Comparison of ENCODE assay signal across 11 mouse cellular contexts in the genomic region with DNA sequence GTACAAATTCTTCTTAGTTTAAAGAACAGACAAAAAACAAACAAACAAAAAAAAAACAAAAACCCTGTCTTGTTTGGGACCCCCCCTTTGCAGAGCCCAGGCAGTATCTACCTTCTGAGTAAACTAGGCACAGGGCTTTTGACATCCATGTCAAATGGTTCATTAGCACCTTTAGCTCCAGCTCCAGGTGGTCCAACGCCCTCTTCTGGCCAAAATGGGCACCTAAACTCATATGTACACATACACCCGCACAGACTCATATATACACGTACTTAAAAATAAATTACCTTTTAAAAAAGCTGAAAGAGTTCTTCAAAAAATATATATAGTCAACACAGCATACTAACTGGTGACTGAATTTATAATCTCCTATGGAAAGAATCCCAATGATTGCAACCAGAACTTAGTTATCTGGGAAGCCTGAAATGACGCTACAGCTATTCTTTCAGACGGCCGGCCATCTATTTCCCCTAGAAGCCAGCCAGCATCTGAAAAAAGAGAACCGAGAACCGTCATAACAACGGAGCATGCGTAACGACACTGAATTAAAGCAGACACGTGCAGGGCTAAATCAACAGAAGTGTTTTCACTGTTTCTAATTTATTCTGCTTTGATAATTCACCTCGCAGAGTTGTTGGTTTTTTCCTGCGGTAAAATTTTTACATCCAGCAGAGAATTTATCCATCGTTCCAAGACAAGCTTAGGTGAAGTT.
DNase-seq lines count a peak whose midpoint lies in the region; ATAC-seq and TF ChIP-seq lines count a peak whose summit lies in the region.
"Had no signal": no experiment of that assay in that cellular context is flagged by ENCODE, and none has a peak within 500 bp of the region (broad histone marks: within the 10 kb centered on the region; RNA-seq: fewer than 3 reads in every experiment).

No protein-coding gene starts in this region.

- H3K27me3 ChIP-seq in midbrain, embryonic 11.5 days (ENCODE audit: control insufficient read depth, insufficient read depth, low read length) = no peaks in the 10 kb centered on the region
- no peaks in the 10 kb centered on the region; the same call in 1 of the 2 replicates for H3K27me3 ChIP-seq in midbrain, embryonic 10.5 days (ENCODE audit: low read depth, poor library complexity, severe bottlenecking)
- no peaks in the 10 kb centered on the region for H3K27me3 ChIP-seq in hindbrain, embryonic 13.5 days
- H3K27me3 ChIP-seq in neural tube, embryonic 15.5 days (replicated peaks) = 0 out of 2 replicates have a peak, but pooled peaks cover 3% of the 10 kb centered on the region
- H3K27me3 ChIP-seq: liver, embryonic 15.5 days had no signal

- ATAC-seq in midbrain, embryonic 11.5 days (ENCODE audit: low FRiP score) = no peak
- peak; percentile 43; the same call in 1 of the 2 replicates for ATAC-seq in hindbrain, embryonic 13.5 days (ENCODE audit: low FRiP score)
- ATAC-seq in neural tube, embryonic 15.5 days (ENCODE audit: low FRiP score) = peak; percentile 75; the same call in 1 of the 2 replicates

- no peak for TF ChIP-seq CTCF in lung, adult 2 months (IDR thresholded peaks at IDR 0.05; ENCODE audit: insufficient read depth, low read length)

- no peaks in the 10 kb centered on the region; the same call in 1 of the 2 replicates for H3K4me1 ChIP-seq in midbrain, embryonic 11.5 days (ENCODE audit: control insufficient read depth, insufficient read depth, low read length)
- H3K4me1 ChIP-seq in midbrain, embryonic 10.5 days = peaks cover 17% of the 10 kb centered on the region
- H3K4me1 ChIP-seq in hindbrain, embryonic 13.5 days (replicated peaks) = peaks cover 22% of the 10 kb centered on the region
- peaks cover 10% of the 10 kb centered on the region for H3K4me1 ChIP-seq in neural tube, embryonic 15.5 days
- no peaks in the 10 kb centered on the region for H3K4me1 ChIP-seq in lung, adult 2 months (ENCODE audit: control insufficient read depth, insufficient read depth, low read length)
- H3K4me1 ChIP-seq: liver, embryonic 15.5 days had no signal

- peak; percentile 37 for DNase-seq in midbrain, embryonic 11.5 days (ENCODE audit: low spot score, missing footprints)
- no peak for DNase-seq in midbrain, embryonic 10.5 days (ENCODE audit: low spot score)
- peak; percentile 45 to 64 for DNase-seq in cerebellum, postnatal 25 days
- DNase-seq in gastrocnemius, postnatal 10 days = no peak
- DNase-seq in lung, adult 2 months = no peak
- DNase-seq in Muller cell, postnatal 12 days (ENCODE audit: inconsistent ontology term) = no peak
- DNase-seq: heart, postnatal 10 days; thymus, postnatal 36 days had no signal

- WGBS in midbrain, embryonic 11.5 days = 77% methylated on average over 15 of the region's 15 CpGs
- 77% methylated on average over 15 of the region's 15 CpGs for WGBS in midbrain, embryonic 10.5 days
- WGBS in hindbrain, embryonic 13.5 days = 43% methylated on average over 15 of the region's 15 CpGs
- 37% methylated on average over 15 of the region's 15 CpGs for WGBS in neural tube, embryonic 15.5 days
- 82% methylated on average over 15 of the region's 15 CpGs for WGBS in lung, adult 2 months

- no peak for TF ChIP-seq POLR2A in lung, adult 2 months (IDR thresholded peaks at IDR 0.05; ENCODE audit: borderline replicate concordance, extremely low read depth, low read depth, low read length)

- H3K9me3 ChIP-seq in midbrain, embryonic 11.5 days (ENCODE audit: control insufficient read depth, low read length) = no peaks in the 10 kb centered on the region
- H3K9me3 ChIP-seq in midbrain, embryonic 10.5 days (replicated peaks) = no peaks in the 10 kb centered on the region
- H3K9me3 ChIP-seq in hindbrain, embryonic 13.5 days = no peaks in the 10 kb centered on the region
- no peaks in the 10 kb centered on the region for H3K9me3 ChIP-seq in neural tube, embryonic 15.5 days (replicated peaks)
- H3K9me3 ChIP-seq: liver, embryonic 15.5 days had no signal

- no peak overlapping the region for H3K27ac ChIP-seq in midbrain, embryonic 11.5 days (ENCODE audit: low read depth, low read length)
- H3K27ac ChIP-seq in midbrain, embryonic 10.5 days (replicated peaks) = no peak overlapping the region
- H3K27ac ChIP-seq in hindbrain, embryonic 13.5 days = peak overlapping the region; percentile 87
- H3K27ac ChIP-seq in neural tube, embryonic 15.5 days (replicated peaks) = peak overlapping the region; percentile 78
- H3K27ac ChIP-seq: liver, embryonic 15.5 days had no signal

- H3K9ac ChIP-seq in midbrain, embryonic 11.5 days (ENCODE audit: low read length) = no peak overlapping the region
- no peak overlapping the region; the same call in 1 of the 2 replicates for H3K9ac ChIP-seq in hindbrain, embryonic 13.5 days
- no peak overlapping the region for H3K9ac ChIP-seq in neural tube, embryonic 15.5 days (replicated peaks)
- H3K9ac ChIP-seq: liver, embryonic 15.5 days had no signal

- H3K4me2 ChIP-seq in midbrain, embryonic 11.5 days = no peak overlapping the region
- H3K4me2 ChIP-seq in hindbrain, embryonic 13.5 days = peak overlapping the region; percentile 37
- H3K4me2 ChIP-seq in neural tube, embryonic 15.5 days = peak overlapping the region; percentile 45
- H3K4me2 ChIP-seq: liver, embryonic 15.5 days had no signal

- H3K4me3 ChIP-seq in midbrain, embryonic 11.5 days (ENCODE audit: low read depth, low read length) = no peak overlapping the region
- no peak overlapping the region for H3K4me3 ChIP-seq in midbrain, embryonic 10.5 days
- 0 out of 2 replicates have a peak overlapping the region, but pooled peaks have one; percentile 2 for H3K4me3 ChIP-seq in hindbrain, embryonic 13.5 days
- H3K4me3 ChIP-seq in neural tube, embryonic 15.5 days (replicated peaks) = peak overlapping the region; percentile 9
- H3K4me3 ChIP-seq in lung, adult 2 months (replicated peaks; ENCODE audit: extremely low read depth, low read depth, low read length) = no peak overlapping the region
- H3K4me3 ChIP-seq: liver, embryonic 15.5 days had no signal

- no peaks in the 10 kb centered on the region for H3K36me3 ChIP-seq in midbrain, embryonic 11.5 days (ENCODE audit: control insufficient read depth, insufficient read depth, low read length)
- H3K36me3 ChIP-seq in midbrain, embryonic 10.5 days = no peaks in the 10 kb centered on the region
- no peaks in the 10 kb centered on the region for H3K36me3 ChIP-seq in hindbrain, embryonic 13.5 days
- no peaks in the 10 kb centered on the region for H3K36me3 ChIP-seq in neural tube, embryonic 15.5 days
- H3K36me3 ChIP-seq: liver, embryonic 15.5 days had no signal

Comparison
In these comparisons a context has a peak if more than half of its experiments do, and no peak if none do; other contexts are left out.
1. DNase-seq: peak in midbrain, embryonic 11.5 days (single experiment) and cerebellum, postnatal 25 days (2 of 2); none in midbrain, embryonic 10.5 days (single experiment), gastrocnemius, postnatal 10 days (single experiment), lung, adult 2 months (single experiment) and Muller cell, postnatal 12 days (single experiment).
2. H3K27ac ChIP-seq: peak in hindbrain, embryonic 13.5 days (single experiment) and neural tube, embryonic 15.5 days (single experiment); none in midbrain, embryonic 11.5 days (single experiment) and midbrain, embryonic 10.5 days (single experiment).
3. H3K4me3 ChIP-seq: peak in hindbrain, embryonic 13.5 days (single experiment) and neural tube, embryonic 15.5 days (single experiment); none in midbrain, embryonic 11.5 days (single experiment), midbrain, embryonic 10.5 days (single experiment) and lung, adult 2 months (single experiment).